Mouse (Mus musculus) liver, adult 2 months (tissue): Measurements from ENCODE around the gene Ptprg.

Source experiments
- CTCF ChIP-seq: fragments of 200-500 bp; IDR thresholded peaks from 2 replicates; pipeline ENCODE4 v1.5.1; 2011; ENCODE audit warnings: low read depth, low read length, control low read depth
- POLR2A ChIP-seq: fragments of 200-500 bp; IDR thresholded peaks from 2 replicates; pipeline ENCODE4 v1.6.1; 2011; ENCODE audit warnings: low read length, control low read depth; ENCODE audit not compliant: insufficient read depth; ENCODE audit errors: extremely low read depth

- TF ChIP-seq POLR2A (no peak), CTCF (no peak)
These were observed 282.5 kb downstream of the Ptprg start for GRCm38 (mm10) chr14:11835706-11836445.
